Mouse (Mus musculus): ENCODE measurements at regions not wholly inside any gene's neighbourhood (a gene's known extent, or its start where the extent isn't known, plus 50 kb on each side); places are given as distances from the start of the nearest gene placed in this dataset.

DNA sequence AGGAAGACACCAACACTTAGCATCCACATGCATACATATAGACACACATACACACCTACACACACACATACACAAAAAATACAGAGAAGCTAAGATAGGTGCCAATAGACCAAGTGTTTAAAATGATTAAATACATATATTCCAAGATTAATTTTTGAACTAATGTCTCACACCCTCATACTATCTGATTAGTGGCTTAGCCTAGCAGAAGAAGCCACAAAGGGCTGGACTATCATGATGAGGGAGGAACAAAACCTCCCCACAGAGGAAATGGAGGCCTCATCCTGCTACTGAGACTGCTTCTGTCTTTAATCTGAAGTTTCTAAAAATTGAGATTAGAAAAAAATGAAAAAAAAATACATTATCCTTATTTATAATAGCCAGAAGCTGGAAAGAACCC, 780.6 kb downstream of the Tmem114 start:
- DNase-seq = no peak

DNA sequence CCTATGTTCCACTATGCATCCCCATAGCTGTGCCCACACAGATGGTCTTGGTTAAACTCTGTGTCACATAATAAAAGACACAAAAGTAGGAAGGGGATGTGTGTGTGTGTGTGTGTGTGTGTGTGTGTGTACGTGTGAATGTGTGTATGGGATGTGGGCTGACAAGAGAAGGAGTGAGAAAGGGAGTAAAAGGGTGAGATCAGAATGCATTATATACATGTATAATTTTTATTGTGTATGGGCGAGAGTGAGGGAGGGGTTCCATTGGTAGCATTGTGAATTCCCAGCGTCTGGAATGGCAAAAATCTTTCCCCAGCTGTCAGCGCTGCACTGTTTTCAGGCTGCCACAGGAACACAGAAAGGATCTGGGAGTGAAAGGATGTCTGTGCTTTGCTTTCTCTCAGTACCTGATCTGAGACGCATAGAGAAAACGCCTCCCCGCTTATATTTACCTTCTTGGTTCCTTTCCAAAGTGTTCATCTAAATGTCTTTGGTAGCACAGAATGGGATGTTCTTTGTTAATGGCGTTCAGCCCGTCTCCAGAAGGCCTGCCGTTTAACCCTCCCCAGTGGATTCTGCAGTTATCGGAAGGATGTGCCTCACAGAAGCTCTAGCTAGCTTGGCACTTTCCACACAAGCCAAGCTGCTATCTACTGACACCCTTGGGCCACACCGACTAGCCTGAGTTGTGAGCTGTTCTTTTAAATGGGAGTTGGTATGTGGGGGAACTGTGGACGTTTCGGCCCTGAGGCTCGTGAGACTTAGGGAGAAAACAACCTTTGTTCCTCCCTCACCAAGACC, 785.8 kb downstream of the Tmem114 start:
- no peak for DNase-seq

DNA sequence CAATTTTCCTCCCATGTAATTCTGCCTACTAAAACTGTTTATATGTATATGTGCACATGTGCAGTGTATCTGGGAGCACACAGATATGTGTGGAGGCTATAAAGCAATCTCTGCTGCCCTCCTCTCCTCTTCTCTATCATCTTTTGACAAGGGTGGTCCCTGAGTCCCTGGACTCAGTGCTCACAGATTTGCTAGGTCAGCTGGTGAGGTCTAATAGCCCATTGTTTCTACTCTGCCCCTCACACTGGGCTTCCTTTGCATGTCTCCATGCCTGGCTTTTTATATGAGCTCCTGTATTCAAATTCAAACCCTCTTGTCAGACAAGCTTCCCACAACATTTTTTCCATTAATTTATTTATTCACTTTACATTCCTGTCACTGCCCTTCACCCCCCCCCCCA, 786.9 kb downstream of the Tmem114 start:
- DNase-seq = no peak

DNA sequence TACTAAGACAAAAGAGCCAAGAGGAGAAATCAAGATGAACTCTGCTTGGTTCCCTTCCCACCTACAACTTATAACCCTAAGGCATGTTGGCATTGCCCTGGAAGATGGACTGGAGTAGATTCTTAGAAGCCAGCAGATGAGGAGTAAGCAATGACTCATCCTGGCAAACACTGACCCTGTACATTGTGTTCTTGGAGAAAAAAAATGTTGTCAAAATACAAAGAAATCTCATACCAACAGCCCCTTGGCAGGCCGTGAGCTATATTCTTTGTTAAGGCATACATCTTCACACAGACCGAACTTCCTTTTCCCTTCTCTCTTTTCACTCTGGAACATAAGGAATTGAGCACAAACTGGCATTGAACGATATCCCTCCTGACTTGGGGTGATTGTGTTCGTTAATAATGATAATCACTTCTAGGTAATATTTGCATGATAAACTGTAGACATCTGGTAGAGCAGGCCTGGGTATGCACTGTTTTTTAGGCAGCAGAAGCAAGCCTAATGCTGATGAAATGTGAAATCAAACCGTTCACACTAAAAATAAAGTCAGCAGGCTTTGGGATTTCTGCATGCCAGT, 787.7 kb downstream of the Tmem114 start:
- DNase-seq = no peak

DNA sequence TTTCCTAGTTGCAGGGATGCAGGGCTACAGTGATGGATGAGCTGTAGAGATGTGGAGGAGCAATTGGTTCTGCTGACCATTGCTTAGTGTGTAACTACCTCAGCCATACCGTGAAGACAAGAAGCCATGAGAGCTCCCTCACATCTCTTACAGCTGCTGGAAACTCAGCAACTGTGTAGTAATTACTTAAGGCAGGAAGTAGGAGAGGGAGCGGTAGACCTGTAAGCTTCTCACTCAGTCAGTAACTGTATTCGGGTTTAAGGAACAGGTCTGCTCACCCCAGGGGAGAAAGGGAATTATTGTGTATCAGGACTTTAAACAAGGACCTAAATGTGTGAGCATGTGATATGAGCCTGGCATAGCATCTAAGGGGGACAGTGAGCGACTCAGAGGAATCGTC, 788.6 kb downstream of the Tmem114 start:
- no peak for DNase-seq

DNA sequence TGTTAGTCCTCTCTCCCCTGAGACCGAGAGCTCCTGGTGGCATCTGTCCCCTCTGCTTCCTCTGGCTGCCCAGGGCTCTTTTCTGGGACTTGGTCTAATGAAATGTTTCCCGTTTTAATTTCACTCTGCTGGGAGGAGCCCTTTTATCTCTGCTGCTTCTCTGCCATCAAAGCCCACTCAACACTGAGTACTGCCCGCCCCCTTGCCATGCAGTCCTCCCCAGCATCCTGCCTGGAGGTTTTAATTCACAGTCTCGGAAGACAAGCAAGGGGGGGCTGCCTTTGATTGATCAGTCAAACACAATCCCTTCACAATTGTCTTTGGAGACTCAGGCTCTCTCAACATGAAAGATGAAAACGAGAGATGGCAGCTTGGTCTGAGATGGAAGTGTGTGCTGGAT, 792.5 kb downstream of the Tmem114 start:
- no peak for DNase-seq

DNA sequence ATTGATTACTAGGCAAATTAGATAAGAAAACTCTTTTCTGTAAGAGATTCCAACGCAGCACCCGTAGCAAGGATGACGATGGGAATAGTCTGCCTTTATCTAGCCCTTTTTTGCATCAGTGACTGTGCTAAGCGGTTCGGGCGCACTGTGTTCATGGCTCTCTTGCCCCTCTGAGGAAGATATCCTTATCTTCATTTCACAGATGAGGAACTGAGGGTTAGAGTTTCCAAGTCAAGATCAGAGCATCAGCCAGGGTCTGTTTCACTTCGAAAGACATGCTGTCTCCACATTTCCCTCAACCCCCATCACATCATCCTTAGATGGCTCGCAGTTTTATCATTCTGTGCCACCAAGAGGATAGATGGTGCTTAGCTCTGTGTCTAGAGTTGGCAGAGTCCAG, 796.6 kb downstream of the Tmem114 start:
- no peak for DNase-seq

DNA sequence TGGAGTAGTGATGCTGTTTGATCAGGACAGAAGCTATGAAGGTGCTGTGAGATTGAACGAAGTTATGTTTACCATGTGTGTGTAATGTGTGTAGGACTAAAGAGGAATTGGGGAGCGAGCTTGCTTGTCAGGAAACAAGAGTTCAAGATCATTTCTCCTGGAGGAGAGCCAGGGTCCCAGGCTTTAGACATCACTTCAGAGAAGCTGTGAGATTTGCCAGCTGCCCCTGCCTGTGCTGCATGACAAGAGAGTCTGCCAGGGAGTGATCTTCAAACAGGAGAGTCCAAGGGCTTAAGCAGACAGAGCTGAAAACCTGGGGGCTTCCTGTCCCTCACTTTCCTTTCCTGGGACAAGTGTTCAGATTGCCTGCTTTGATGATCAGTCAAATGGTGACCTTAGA, 818.3 kb downstream of the Tmem114 start:
- no peak for DNase-seq

DNA sequence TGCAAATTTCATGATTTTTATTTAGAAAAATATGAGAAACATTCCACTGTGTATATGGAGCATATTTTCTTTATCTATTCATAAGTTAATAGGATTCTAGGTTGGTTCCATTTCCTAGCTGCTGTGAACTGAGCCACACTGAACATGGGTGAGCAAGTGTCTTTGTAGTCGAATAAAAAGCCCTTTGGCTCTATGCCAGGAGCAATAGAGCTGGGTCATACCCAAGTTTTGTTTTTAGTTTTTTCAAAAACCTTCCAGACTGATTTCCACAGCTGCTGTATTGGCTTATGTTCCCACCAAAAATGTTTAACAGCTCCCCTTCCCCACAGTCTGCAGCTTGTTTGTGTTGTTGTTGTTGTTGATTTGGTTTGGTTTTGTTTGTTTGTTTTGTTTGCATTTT, 822.5 kb downstream of the Tmem114 start:
- no peak for DNase-seq

DNA sequence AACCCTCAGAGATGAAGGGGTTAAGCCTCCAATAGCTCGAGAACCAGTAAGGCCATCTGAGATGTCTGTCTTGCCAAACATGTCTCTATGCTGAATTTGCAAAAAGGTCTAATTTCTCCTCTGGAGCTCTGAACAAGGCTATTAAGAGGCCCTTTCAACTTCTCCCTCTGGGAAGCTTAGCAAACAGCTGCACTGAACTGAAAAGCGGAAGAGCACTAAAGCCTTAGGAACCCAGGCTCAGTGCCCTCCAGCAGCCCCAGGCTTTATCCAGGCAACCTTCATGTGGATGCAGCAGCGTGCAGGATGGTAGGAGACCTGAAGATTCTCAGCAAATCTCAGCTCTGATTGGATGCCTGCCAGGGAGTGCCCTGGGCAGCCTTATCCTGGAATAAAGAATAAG, 850.1 kb downstream of the Tmem114 start:
- DNase-seq = no peak

DNA sequence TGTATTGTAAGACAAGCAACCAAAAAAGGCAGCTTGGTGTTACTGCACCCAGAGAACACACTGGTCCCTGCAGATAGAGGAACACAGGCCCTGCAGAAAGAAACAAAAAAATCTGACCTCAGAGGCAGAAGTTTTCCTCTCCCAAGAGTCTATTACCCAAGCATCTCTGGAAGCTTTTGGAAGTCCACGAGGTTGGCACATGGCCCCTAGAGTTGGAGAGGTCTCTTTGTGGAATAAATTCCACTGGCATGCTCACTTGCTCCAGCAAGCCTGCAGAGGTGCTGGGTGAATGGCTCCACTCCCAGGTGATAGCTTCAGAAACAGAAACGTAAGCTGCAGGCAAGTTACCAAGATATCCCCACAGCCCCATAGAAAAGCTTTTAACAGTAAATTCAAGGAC, 864.1 kb downstream of the Tmem114 start:
- no peak for DNase-seq

DNA sequence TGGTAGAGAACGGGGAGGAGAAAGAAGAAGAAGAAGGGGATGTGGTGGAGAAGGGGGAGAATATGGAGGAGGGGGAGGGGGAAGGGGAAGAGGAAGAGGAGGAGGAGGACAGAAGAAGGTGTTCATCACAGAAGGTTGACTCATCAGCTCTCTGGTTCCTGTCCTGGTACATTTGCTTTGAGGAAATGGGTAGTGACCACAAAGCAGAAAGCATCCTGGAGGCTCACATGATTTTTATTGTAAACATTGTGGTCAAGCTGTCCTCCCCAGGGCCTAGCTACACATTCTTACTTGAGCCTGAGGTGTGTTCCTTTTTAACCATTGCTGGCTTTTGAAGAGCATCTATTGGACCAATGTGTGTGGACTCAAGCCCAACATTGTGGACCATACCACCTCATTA, 865.8 kb downstream of the Tmem114 start:
- no peak for DNase-seq

DNA sequence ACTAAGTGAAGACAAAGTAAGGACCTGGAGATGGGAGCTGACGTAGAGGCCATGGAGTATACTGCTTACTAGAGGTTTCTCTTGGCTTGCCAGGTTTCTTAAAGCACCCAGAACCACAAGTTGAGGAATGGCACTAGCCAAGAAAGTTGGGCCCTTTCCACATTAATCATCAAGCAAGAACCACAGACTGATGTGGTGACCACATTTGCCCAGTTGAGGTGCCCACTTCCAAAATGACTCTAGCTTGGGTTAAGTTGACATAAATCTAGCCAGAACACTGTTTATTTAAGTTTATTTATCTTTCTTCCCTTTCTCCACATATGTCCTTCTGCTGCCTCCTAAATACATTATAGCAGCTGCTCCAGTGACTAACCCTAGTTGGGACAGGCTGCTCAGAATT, 866.3 kb downstream of the Tmem114 start:
- DNase-seq = no peak

DNA sequence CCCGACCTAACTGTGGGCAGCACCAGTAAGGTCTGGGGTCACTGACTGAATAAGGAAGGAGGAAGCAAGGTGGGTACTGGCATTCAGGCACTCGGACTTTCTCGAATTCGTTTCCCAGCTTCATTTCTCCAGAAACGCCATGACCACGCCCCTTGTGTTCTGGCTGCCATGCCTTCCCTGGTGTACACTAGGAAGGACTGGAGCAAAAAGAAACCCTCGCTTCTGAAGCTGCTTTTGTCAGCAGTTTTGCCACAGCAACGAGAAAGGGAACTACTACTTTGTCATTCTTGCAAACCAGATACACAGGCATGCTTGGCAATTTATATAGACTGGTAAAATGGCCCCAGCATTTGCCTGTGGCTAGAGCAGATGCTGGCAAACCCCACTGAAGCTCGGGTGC, 869.0 kb downstream of the Tmem114 start:
- DNase-seq = no peak

DNA sequence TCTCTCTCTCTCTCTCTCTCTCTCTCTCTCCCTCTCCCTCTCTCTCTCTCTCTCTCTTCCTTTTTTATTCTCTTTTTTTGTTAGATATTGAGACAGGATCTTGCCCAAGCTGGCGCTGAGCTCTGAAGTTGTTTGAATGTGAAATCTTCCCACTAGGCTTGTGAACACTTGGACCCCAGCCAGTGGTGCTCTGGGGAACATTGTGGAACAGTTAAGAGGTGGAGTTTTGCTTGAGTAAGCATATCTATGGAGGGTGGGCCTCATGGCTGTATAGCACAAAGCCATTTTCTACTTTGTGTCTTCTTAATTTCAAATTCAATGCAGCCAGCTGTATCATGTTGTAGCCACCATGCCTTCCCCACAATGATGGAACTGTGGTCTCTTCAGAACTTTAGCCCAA, 875.4 kb downstream of the Tmem114 start:
- no peak for DNase-seq

DNA sequence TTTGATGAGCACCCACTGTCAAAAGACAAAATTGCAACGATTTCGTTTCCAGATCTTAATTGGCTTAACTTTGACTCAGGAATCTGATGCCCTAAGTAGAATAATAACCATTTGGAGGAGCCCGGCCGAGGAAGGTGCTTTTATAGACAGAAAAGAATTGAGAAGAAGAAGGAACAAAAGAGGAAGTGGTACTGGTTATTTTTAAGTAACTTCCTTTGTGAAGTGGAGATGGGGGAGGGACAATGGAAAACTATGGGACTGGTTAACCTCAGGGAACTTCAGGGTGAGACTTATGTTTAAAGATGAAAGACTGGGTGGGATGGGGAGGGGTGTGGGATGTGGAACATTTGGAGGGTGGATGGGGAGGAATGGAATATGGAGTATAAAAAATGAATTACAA, 880.9 kb downstream of the Tmem114 start:
- DNase-seq = no peak

DNA sequence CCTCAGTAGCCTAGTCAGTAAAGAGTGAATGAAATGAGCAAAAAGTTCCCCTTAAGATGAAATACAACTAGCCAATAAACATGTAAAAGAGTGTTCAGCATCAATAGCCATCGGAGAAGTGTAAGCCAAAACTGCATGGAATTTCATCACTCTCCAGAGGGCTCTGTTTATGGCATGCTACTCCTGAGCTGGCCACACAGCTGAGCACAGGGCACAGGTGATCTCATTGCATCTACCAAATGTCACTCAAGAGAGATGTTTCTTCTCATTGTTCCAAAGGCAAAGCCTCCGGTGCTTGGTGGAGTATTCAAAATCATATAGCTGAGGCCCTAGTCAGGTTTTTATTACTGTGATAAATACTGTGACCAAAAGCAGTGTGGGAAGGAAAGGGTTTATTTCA, 895.1 kb downstream of the Tmem114 start:
- no peak for DNase-seq

DNA sequence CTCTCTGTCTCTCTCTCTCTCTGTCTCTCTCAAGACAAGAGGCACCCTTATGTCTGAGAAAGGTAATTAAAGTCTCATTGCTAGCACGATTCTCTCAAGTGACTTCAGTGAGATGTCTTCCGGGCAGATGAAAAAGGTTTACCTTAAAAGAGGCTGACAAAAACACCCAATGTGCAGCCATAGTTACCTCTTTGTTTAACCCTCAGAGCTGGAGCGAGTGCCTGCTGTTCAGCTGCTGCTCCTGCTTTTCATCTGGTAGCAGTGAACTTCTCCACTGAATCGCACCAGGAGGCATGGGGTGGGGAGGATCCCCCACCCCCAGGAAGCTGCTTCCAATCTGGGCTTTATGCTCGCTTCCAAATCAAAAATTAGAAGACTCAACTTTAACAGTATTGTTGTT, 896.0 kb downstream of the Tmem114 start:
- peak in 1 of 2 experiments; percentile 3 for DNase-seq

DNA sequence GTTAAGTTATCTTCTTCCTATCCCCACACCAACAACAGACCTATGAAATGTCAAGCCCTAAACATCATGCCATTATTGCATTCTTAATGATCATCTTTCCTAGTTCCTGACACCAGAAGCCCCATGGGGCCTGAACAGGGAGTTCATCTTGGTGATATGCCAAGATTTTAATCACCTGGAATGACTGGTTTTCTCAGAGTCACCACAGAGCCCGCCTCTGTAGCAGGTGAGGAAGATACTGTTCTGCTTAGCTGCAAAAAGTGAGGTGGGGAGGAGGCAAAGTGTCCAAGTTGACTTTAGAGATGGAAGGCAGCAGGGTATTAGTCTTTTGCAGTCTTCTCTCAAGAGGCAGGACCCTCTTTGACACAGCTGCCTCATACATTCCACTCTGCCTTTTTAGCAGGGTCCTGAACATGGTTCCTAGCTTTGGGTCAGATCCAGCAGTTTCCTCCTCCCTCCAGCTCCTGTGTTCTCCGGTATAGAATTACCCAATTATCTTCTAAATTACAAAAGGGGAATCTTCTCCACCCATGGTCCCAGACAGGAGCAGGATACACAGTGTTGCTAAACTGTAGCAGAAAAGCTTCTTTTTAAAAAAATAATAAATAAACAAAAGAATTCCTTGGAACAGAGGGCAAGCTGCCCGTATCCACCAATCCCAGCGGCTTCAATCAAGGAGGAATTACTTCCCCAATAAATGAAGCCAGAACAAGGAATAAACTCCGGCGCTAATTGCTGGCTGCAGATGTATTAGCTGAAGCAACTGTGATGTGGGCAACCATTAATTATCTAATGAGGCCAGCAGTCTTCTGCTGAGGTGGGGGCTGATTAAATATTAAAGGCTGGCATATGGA, 896.8 kb downstream of the Tmem114 start:
- DNase-seq = no peak

DNA sequence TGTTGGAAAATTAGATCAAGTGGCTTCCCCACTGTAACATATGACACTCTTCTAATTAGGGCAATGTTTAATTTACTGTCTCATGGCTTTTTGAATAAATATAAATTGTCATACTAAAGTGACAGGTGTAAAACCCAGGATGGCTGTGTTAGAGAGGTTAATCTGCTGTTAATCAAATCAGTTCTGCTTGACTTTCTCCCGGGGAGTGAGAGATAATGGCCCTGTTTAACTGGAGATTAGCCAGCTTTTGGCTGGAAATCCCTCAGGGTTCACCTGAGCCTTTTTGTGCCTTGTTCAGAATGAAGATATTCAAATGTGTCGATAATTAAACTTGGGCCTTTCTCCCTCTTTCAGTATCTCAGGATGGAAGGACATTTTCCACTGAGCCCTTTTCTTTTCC, 906.2 kb downstream of the Tmem114 start:
- DNase-seq = no peak
